Mouse (Mus musculus) embryonic facial prominence, embryonic 13.5 days (tissue): ENCODE data around the gene Rsl24d1. TPM values are rescaled to one million over a fixed set of nuclear protein-coding genes. Genes with fewer than 3 reads are reported as not detected.
"Not testable (repeated sequence)": the region's sequence is repeated elsewhere in the genome, so short reads cannot be mapped to it uniquely, and the experiment has no call there.

Source experiments
- ATAC-seq: fragments of 200-750 bp; cut with Nextera tagmentation; 2 replicates; pipeline ENCODE4 v1.8.0; 2017; ENCODE audit warnings: low read depth; ENCODE audit not compliant: insufficient number of reproducible peaks, insufficient read depth, low FRiP score, low TSS enrichment
- H3K27ac ChIP-seq: fragments of 300-500 bp; sonication (generic); 2 replicates; pipeline ENCODE4 v1.5.1; 2015; ENCODE audit warnings: moderate library complexity, mild to moderate bottlenecking, inconsistent platforms
- H3K27me3 ChIP-seq: fragments of 300-500 bp; sonication (generic); 2 replicates; pipeline ENCODE4 v1.6.1; 2015; ENCODE audit warnings: mild to moderate bottlenecking, inconsistent platforms
- H3K36me3 ChIP-seq: fragments of 300-500 bp; sonication (generic); 2 replicates; pipeline ENCODE4 v1.6.1; 2015; ENCODE audit warnings: mild to moderate bottlenecking, inconsistent platforms
- H3K4me1 ChIP-seq: fragments of 300-500 bp; sonication (generic); 2 replicates; pipeline ENCODE4 v1.6.1; 2015; ENCODE audit warnings: inconsistent platforms
- H3K4me2 ChIP-seq: fragments of 300-500 bp; sonication (generic); 2 replicates; pipeline ENCODE4 v1.6.1; 2015; ENCODE audit warnings: moderate library complexity, mild to moderate bottlenecking, inconsistent platforms
- H3K4me3 ChIP-seq: fragments of 300-500 bp; sonication (generic); 2 replicates; pipeline ENCODE4 v1.5.1; 2015; ENCODE audit warnings: mild to moderate bottlenecking, inconsistent platforms
- H3K9ac ChIP-seq: fragments of 300-500 bp; sonication (generic); 2 replicates; pipeline ENCODE4 v1.6.1; 2015; ENCODE audit warnings: mild to moderate bottlenecking, inconsistent platforms
- H3K9me3 ChIP-seq: fragments of 300-500 bp; sonication (generic); 2 replicates; pipeline ENCODE4 v1.6.1; 2016; ENCODE audit warnings: inconsistent platforms
- WGBS: fragments of 180-500 bp; shearing (Covaris S2); methylation state at CpG from one replicate; pipeline ENCODE4 v1.1.7; 2015; ENCODE audit warnings: mixed read lengths; 5-methylcytosine and 5-hydroxymethylcytosine counted together
- polyA plus RNA-seq: library from polyadenylated mRNA; unstranded; fragments of >200 nt; fragmentation: Nextera tagmentation; extraction: Ambion mirVana; gene quantifications from 2 replicates; pipeline ENCODE4 v1.2.1, GENCODE M21; 2015

Rsl24d1 gene
- polyA plus RNA-seq, 1 experiment from 2014 or later = 141 TPM

DNA sequence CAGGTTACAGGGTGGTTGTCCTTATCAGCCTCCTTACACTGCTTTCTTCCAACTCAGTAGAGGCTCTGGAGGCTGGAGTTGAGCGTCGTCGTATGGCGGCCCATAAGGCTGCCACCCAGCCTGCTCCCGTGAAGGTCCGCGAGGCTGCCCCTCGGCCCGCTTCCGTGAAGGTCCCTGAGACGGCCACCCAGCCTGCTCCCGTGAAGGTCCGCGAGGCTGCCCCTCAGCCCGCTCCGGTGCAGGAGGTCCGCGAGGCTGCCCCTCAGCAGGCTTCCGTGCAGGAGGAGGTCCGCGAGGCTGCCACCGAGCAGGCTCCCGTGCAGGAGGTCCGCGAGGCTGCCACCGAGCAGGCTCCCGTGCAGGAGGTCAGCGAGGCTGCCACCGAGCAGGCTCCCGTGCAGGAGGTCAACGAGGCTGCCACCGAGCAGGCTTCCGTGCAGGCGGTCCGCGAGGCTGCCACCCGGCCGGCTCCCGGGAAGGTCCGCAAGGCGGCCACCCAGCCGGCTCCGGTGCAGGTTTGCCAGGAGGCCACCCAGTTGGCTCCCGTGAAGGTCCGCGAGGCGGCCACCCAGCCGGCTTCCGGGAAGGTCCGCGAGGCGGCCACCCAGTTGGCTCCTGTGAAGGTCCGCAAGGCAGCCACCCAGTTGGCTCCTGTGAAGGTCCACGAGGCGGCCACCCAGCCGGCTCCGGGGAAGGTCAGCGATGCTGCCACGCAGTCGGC is 9.9 kb upstream of the Rsl24d1 start:
- peak; percentile 30; the same call in 1 of the 2 replicates for ATAC-seq
- H3K9me3 ChIP-seq = no peaks in the 10 kb centered on the region
- peak overlapping the region; percentile 89 for H3K4me2 ChIP-seq
- 5% methylated on average over 60 of the region's 60 CpGs for WGBS
- H3K27ac ChIP-seq = no peak overlapping the region
- H3K4me3 ChIP-seq = peak overlapping the region; percentile 47
- peaks cover 9% of the 10 kb centered on the region for H3K4me1 ChIP-seq
- H3K9ac ChIP-seq = peak overlapping the region; percentile 73
- no peaks in the 10 kb centered on the region for H3K36me3 ChIP-seq
- peaks cover 44% of the 10 kb centered on the region for H3K27me3 ChIP-seq

DNA sequence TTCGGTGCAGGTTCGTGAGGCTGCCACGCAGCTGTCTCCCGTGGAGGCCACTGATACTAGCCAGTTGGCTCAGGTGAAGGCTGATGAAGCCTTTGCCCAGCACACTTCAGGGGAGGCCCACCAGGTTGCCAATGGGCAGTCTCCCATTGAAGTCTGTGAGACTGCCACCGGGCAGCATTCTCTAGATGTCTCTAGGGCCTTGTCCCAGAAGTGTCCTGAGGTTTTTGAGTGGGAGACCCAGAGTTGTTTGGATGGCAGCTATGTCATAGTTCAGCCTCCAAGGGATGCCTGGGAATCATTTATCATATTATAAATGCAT is 9.4 kb upstream of the Rsl24d1 start:
- peaks cover 9% of the 10 kb centered on the region for H3K4me1 ChIP-seq
- peak overlapping the region; percentile 89 for H3K4me2 ChIP-seq
- ATAC-seq = no peak
- 41% methylated on average over 5 of the region's 5 CpGs for WGBS
- H3K9ac ChIP-seq = peak overlapping the region; percentile 73; the same call in 1 of the 2 replicates
- H3K27me3 ChIP-seq = peaks cover 44% of the 10 kb centered on the region
- H3K9me3 ChIP-seq = no peaks in the 10 kb centered on the region
- peak overlapping the region; percentile 47 for H3K4me3 ChIP-seq
- H3K27ac ChIP-seq = no peak overlapping the region
- no peaks in the 10 kb centered on the region for H3K36me3 ChIP-seq

DNA sequence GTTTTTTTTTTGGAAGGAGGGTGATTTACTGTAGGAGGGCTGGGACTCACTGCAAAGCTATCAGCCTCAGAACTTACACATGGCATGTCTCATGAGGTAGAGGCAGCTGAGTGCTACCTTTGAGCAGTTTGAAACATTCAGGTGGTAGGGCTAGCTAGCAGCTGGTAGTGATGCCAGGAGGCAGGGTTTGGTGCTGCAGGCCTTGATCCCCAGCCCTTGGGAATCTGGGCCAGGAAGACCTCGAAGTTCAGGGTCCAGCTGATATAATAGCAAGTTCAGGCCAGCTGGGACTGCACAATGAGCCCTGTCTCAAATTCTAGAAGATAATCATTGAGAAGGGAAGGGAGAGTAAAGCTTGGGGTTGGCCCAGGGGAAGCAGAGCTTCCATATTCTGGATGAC is 8.1 kb upstream of the Rsl24d1 start:
- Histone ChIP-seq H3K9me3 (no peaks in the 10 kb centered on the region), H3K4me2 (no peak overlapping the region), H3K4me3 (no peak overlapping the region), H3K27ac (no peak overlapping the region), H3K4me1 (peaks cover 9% of the 10 kb centered on the region), H3K36me3 (no peaks in the 10 kb centered on the region), H3K27me3 (peaks cover 44% of the 10 kb centered on the region), H3K9ac (no peak overlapping the region)
- 62% methylated on average over 1 of the region's 1 CpGs for WGBS
- no peak for ATAC-seq

DNA sequence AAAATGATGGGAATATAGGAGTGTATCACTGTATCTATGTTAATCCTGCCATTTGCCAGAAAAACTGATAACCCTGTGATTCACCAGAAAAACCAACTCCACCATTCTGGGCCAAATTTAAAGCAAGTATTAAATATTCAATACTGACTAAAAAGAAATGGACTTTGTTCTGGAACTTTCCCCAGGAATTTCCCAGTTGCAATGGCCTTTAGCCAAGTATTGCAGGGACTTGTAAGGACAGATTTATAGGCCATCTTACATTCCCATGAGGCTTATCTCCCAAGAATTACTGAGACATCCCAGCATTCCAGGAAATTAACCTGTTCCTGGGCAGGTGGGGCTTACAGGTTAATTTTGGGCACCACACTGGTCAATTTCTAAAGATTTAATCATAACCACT is 7.5 kb upstream of the Rsl24d1 start:
- Histone ChIP-seq H3K27ac (no peak overlapping the region), H3K4me3 (no peak overlapping the region), H3K9me3 (no peaks in the 10 kb centered on the region), H3K4me1 (peaks cover 9% of the 10 kb centered on the region), H3K27me3 (peaks cover 44% of the 10 kb centered on the region), H3K4me2 (no peak overlapping the region), H3K9ac (no peak overlapping the region), H3K36me3 (no peaks in the 10 kb centered on the region)
- no peak for ATAC-seq

DNA sequence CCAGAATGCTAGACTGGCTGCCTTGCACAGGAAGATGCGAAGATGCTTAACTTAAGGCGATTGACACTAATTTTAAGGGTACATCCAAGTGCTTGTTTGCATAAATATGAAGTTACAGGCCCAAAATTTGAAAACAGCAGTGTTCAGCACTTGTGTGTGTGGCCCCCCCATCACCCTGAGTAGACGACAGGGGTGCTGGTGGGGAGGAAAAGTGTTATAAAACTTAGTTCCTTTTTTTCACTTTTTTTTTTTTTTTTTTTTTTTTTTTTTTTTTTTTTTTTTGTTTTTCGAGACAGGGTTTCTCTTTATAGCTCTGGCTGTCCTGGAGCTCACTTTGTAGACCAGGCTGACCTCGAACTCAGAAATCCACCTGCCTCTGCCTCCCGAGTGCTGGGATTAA is 3.5 kb downstream of the Rsl24d1 start:
- not testable (repeated sequence) for H3K9ac ChIP-seq, H3K27me3 ChIP-seq, H3K9me3 ChIP-seq, H3K4me3 ChIP-seq, H3K27ac ChIP-seq, ATAC-seq, H3K4me2 ChIP-seq, H3K4me1 ChIP-seq
- peaks cover 57% of the 10 kb centered on the region for H3K36me3 ChIP-seq
- WGBS = 88% methylated on average over 5 of the region's 6 CpGs

DNA sequence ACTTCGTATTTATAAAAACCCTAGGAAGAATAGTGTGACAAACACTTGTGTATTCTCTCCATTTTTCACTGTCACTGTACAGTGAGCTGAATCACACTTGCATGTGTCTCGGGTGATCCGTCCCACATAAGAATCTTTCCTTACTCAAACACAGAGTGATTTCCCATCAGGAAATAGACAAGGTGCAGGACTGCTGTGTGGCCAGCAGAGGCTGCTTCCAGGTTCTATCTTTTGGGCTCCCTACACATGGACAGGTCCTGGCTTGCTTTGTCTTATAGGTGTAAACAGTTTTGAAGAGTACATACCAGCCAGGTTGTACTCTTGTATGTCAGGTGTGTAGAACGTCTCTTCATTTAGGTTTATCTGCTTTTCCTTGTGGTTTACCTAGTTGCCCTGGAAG is 4.8 kb downstream of the Rsl24d1 start:
- H3K4me1 ChIP-seq = peaks cover 7% of the 10 kb centered on the region; the same call in 1 of the 2 replicates
- ATAC-seq = no peak
- no peaks in the 10 kb centered on the region for H3K27me3 ChIP-seq
- H3K27ac ChIP-seq = no peak overlapping the region
- H3K4me3 ChIP-seq = no peak overlapping the region
- no peaks in the 10 kb centered on the region for H3K9me3 ChIP-seq
- H3K36me3 ChIP-seq = peaks cover 63% of the 10 kb centered on the region
- no peak overlapping the region for H3K4me2 ChIP-seq
- WGBS = 90% methylated on average over 4 of the region's 4 CpGs
- no peak overlapping the region for H3K9ac ChIP-seq

DNA sequence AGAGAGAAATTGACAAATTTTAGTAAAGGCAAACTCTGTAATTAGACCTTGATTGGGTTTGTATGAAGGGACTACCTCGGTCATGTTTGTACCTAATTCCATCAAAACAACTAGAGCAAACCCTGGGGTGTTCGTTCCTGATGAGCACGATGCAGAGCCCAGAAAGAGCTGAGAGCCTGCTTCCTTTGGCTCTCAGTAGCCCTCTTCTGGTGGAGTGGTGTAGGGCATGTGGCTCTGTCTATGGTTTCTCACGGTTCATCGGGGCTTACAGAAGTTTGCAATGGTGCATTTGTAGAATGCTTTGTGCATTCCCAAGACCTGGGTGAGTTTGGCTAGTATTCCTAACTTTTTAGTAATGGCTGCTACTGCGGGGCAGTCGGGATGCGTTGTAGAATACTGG is 8.5 kb downstream of the Rsl24d1 start:
- WGBS = 81% methylated on average over 8 of the region's 8 CpGs
- H3K4me2 ChIP-seq = no peak overlapping the region
- H3K36me3 ChIP-seq = peaks cover 79% of the 10 kb centered on the region
- no peaks in the 10 kb centered on the region for H3K4me1 ChIP-seq
- no peak overlapping the region for H3K9ac ChIP-seq
- no peak overlapping the region for H3K4me3 ChIP-seq
- no peak for ATAC-seq
- no peak overlapping the region for H3K27ac ChIP-seq
- H3K9me3 ChIP-seq = no peaks in the 10 kb centered on the region
- no peaks in the 10 kb centered on the region for H3K27me3 ChIP-seq

DNA sequence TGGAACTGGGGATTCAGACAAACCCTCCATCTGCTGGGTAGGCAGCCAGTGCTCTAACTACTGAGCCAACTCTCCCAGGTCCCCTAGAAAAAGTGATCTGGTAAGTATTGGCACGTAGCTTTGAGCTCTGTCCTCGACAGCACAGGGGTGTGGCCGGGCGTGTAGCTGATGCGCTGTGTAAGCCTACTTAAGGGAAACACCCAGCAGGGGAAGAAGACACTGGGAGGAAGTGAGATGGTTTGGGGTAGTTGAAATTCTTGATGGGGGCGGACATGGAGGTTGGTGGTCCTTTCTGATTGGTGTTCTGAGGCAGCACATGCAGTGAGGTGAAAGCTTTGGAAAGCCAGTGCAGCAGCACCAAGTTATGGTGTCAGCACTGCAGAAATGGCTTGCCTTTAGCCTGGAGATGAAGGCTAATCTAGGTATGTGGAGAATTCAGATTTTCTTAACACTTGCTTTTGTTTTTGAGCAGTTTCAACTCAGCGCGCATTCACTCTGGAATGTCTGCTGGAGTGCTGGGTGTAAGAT is 11.9 kb downstream of the Rsl24d1 start:
- WGBS = 91% methylated on average over 8 of the region's 8 CpGs
- H3K4me1 ChIP-seq = no peaks in the 10 kb centered on the region
- H3K27me3 ChIP-seq = no peaks in the 10 kb centered on the region
- peaks cover 88% of the 10 kb centered on the region for H3K36me3 ChIP-seq
- H3K4me3 ChIP-seq = no peak overlapping the region
- no peak overlapping the region for H3K4me2 ChIP-seq
- ATAC-seq = no peak
- H3K27ac ChIP-seq = no peak overlapping the region
- H3K9ac ChIP-seq = no peak overlapping the region
- no peaks in the 10 kb centered on the region for H3K9me3 ChIP-seq

DNA sequence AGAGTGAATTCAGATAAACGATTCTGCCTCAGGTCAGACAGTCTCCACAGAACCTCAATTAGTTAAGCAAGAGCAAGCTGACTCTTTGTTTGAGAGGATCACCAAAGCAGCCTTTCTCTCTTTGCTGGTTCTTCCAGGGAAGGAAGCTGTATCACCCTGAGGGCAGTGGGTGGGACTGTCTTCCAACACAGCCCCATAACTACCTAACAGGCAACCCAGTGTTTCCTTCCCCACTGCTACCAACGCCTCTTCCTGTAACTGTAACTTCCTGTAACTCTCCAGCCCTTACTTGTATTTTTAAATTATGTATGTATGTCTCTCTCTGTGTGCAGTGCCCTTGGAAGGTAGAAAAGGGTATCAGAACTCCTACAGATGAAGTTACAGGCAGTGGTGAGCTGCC is 14.2 kb downstream of the Rsl24d1 start:
- no peaks in the 10 kb centered on the region for H3K9me3 ChIP-seq
- 50% methylated on average over 2 of the region's 2 CpGs for WGBS
- H3K4me3 ChIP-seq = no peak overlapping the region
- no peaks in the 10 kb centered on the region for H3K4me1 ChIP-seq
- ATAC-seq = no peak
- no peak overlapping the region for H3K9ac ChIP-seq
- no peak overlapping the region for H3K4me2 ChIP-seq
- peaks cover 69% of the 10 kb centered on the region for H3K36me3 ChIP-seq
- no peaks in the 10 kb centered on the region for H3K27me3 ChIP-seq
- H3K27ac ChIP-seq = no peak overlapping the region

DNA sequence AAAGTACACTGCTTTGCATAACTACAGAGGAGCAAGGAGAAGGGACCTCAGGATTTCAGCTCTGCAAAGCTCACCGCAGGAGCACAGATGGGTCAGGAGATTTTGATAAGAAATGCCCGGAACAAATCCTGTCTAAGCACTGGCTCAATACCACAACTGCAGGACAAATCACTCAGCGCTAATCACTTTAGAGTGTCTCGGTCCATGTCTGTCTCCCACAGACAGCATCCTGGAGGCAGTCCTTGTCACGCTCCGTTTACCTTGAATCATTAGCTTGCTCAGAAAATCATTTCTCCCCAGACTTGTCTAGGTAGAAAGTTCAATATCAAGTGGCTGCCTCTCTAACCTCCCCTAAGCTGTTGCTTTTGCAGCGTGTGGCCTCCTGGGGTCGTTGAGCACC is 16.6 kb downstream of the Rsl24d1 start:
- H3K9me3 ChIP-seq = no peaks in the 10 kb centered on the region
- no peak overlapping the region for H3K4me2 ChIP-seq
- H3K4me1 ChIP-seq = no peaks in the 10 kb centered on the region
- no peak overlapping the region for H3K9ac ChIP-seq
- no peak overlapping the region for H3K4me3 ChIP-seq
- no peak overlapping the region for H3K27ac ChIP-seq
- no peaks in the 10 kb centered on the region for H3K27me3 ChIP-seq
- ATAC-seq = no peak
- WGBS = 77% methylated on average over 8 of the region's 8 CpGs
- H3K36me3 ChIP-seq = peaks cover 51% of the 10 kb centered on the region

DNA sequence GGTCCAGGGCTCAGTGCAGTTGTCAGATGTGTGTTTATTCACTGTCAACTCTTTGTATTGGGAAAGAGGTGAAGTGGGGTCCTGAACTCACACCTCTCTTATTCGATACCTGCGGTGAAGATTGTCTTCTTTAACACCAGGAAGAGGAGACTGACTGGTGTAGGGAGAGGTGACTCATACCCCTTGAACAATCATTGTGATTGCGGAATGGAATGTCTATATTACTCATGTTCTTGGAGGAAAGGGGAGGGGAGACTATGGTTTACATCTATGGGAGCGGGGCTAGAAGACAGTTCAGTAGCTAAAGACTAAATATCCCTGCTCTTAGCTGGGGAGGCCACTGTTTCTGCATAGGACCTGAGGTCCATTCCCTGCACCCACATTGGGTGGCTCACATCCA is 17.3 kb downstream of the Rsl24d1 start:
- Histone ChIP-seq H3K4me2 (no peak overlapping the region), H3K9ac (no peak overlapping the region), H3K27ac (no peak overlapping the region), H3K27me3 (no peaks in the 10 kb centered on the region), H3K36me3 (peaks cover 45% of the 10 kb centered on the region), H3K4me3 (no peak overlapping the region), H3K4me1 (no peaks in the 10 kb centered on the region), H3K9me3 (no peaks in the 10 kb centered on the region)
- WGBS = 94% methylated on average over 4 of the region's 4 CpGs
- no peak for ATAC-seq

DNA sequence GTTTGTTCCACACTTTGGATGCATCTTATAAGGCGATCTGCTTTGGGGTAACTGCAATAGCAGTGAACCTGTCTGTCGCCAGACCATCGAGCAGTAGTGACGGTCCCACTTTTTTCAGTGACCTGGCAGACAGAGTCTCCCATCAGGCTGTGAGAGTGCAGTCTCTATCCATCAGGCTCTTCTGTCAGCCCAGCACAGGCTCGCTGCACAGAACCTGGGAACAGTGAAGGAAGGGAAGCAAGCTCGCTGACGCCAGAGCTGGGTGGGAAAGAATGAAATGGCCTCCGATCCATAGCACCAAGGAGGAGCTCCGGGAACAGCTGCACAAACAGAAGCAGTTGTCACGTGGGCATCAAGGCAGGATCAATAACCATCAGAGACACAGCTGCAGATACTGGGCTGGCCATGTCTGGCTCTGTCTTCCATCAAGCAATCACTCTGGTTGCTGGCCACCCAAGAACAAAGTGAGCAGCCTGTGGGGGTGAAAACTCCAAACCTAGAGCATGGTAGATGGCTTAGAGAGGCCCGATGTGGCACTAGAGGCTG is 24.2 kb downstream of the Rsl24d1 start:
- H3K9me3 ChIP-seq = no peaks in the 10 kb centered on the region
- no peak overlapping the region for H3K27ac ChIP-seq
- 65% methylated on average over 11 of the region's 11 CpGs for WGBS
- H3K36me3 ChIP-seq = no peaks in the 10 kb centered on the region
- no peaks in the 10 kb centered on the region for H3K27me3 ChIP-seq
- H3K4me2 ChIP-seq = no peak overlapping the region
- H3K4me3 ChIP-seq = no peak overlapping the region
- no peak for ATAC-seq
- H3K9ac ChIP-seq = no peak overlapping the region
- no peaks in the 10 kb centered on the region for H3K4me1 ChIP-seq
